Mouse (Mus musculus): ENCODE measurements around the gene Rapgefl1.
A peak's percentile ranks its signal among the peaks of the same experiment; 100 is the strongest.
"Not testable (repeated sequence)": the region's sequence is repeated elsewhere in the genome, so short reads cannot be mapped to it uniquely, and the experiment has no call there.

Rapgefl1 gene

DNA sequence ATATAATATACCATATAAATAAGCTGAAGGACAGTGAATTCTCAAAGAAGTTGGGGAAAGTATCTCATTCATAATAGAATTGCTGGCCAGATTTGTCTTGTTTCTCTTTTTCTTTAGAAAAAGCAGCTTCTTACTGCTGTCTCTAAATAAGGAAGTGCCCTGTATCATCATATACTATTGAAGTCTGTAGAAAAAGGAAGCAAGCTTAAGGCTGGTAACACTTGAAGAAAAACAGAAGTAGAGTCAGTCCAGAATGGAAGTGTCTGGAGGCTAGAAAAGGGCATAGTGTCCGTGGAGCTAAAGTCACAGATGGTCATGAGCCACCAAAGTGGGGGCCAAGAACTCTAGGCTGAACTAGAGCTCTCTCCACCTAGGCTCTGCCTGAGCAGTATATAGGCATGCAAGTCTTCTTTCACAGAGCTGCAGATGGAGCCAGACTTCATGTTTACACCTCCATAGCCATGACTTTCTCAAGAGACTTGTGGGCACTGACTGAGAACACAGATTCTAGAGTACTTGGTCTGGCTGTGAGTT is 19.8 kb upstream of the Rapgefl1 start:
- no peak for DNase-seq (ENCODE audit: low spot score)

DNA sequence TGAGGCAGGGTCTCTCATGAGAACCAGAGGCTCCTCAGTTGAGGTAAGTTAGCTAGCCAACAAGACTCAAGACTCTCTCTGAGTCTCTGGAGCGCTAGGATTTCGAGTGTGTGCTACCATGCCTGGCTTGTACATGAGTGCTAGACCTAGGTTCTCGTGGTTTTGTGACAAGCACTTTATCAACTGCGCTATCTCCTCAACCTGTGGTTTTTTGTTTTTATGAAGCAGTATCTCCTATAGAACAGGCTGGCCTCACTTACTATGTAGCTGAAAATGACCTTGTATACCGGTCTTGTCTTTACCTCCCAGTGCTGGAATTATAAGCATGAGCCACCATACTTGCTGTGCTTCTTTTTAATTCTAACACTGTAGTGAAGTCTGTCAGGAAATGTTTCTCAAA is 15.6 kb upstream of the Rapgefl1 start:
- DNase-seq (ENCODE audit: low spot score): no peak

DNA sequence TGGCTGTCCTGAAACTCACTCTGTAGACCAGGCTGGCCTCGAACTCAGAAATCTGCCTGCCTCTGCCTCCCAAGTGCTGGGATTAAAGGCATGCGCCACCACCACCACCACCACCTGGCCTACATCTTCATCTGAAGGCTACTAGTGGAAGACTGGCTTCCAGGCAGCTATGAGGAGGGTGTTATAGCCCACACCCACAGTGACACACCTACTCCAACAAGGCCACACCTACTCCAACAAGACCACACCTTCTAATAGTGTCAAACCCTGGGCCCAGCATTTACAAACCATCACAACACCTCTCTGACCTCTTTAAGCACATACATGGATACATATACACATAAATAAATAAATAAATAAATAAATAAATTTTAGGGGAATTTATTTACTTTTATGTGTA is 10.5 kb upstream of the Rapgefl1 start:
- DNase-seq (ENCODE audit: low spot score): not testable (repeated sequence)

DNA sequence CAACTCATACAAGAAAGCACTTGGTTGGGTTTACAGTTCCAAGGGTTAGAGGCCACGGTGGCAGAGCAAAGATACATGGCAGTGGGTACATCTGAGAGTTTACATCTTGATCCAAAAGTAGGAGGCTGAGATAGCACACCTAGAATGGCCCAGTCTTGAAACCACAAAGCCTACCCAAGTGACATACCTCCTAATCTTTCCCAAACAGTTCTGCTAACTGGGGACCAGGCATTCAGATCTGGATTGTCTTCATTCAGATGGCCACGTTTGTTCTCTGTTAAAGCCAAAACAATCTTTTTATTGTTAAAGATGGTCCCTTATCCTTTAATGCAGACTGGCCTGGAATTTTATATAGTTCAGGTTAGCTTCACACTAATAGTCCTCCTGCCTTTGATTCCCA is 8.7 kb upstream of the Rapgefl1 start:
- DNase-seq (ENCODE audit: low spot score): no peak

DNA sequence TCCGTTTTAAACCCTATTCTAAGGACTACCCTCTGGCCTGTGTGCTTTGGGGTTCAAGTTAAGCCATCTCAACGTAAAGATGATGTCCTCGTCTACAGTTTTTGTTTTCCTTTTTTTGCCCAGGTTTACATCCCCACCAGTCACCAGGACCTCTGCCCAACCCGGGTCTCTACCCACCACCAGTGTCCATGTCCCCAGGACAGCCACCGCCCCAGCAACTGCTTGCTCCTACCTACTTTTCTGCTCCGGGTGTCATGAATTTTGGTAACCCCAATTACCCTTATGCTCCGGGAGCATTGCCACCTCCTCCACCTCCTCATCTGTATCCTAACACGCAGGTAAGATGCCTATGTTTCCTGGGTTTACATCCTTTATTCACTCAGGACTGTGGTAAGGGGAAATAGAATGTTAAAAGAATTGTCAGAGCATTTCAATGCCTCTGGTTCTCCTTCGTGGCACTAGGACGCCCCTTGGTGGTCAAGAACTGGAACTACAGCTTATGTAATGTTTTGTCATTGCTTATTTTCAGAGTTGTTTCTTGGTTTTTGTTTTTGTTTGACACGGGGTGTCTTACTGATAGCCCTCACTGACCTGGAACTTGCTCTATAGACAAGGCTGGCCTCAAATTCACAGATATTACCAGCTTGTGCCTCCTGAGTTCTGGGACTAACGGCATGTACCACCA is 7.4 kb upstream of the Rapgefl1 start:
- no peak for DNase-seq (ENCODE audit: low spot score)

DNA sequence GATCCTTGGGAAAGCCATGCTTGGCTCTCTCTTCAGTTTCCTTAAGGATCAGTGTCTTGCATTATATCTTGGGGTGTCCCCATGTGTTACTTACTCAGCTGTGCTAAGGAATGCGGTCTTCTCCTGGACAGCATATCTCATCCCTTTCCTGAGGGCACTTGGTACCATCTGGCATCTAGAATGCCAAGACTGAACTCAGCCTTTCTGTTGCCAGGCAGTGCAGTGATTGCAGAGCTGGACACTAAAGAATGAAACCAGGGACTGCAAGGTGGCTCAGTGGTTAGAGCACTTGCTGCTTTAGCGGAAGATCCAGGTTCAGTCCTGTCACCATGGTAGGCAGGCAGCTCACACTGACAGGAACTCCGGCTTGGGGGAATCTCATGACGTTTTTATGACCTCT is 6.7 kb upstream of the Rapgefl1 start:
- no peak for DNase-seq (ENCODE audit: low spot score)

DNA sequence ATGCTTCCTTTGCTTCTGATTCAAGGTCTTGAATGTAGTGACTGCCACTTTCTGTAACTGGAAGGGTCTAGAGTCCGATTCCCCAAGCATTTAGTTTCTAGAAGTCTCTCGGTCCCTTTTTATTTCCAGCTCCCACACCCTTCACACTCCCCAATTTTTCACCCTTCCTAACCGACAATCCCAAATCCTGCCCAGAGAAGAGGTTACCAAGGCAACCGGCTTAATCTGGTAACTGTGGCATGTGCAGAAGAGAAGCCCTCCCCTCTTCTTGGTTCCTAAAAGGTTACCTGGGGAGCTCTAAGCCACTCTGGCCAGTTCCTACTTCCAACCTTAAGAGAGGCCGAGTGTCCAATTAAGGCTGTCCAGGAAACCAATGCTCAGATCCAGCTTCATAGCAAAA is 1.3 kb upstream of the Rapgefl1 start:
- DNase-seq (ENCODE audit: low spot score): no peak

DNA sequence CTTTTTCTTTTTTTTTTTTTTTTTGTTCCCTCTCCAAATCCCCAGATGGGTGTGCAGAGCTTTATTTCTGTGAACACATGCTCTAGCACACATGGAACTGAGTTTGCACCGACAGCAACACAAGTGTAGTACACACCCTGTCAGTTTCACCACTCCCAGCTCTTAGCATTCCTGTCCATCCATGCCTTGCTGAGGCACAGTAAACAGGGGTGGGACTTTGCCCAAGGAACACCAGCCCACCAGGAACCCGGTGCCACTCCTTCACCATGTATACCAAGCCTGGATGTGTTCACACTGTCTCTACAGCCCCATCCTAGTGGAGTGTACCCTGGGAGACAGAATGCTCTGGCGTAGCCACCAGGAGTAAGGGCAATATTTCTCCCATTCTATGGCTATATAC is 860 bp upstream of the Rapgefl1 start:
- DNase-seq (ENCODE audit: low spot score): no peak

DNA sequence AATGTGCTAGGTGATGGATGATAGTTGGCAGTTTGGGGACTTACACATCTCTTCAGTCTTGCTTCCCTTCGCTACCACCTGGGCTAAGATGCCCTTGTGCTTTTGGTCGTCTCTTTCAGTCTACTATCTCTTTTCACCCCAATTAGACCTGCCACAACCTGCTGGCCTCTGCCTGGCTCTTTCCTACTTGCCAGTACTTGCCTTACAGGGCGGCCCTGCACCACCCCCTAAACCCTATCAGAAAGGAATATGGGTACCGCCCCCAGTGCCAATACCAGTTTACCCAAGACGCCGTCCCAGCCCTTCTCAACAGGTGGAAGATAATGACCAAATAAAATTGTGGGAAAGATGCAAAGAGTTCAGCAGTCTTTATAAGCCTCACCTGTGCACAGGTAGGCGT is 457 bp upstream of the Rapgefl1 start:
- no peak for DNase-seq (ENCODE audit: low spot score)

DNA sequence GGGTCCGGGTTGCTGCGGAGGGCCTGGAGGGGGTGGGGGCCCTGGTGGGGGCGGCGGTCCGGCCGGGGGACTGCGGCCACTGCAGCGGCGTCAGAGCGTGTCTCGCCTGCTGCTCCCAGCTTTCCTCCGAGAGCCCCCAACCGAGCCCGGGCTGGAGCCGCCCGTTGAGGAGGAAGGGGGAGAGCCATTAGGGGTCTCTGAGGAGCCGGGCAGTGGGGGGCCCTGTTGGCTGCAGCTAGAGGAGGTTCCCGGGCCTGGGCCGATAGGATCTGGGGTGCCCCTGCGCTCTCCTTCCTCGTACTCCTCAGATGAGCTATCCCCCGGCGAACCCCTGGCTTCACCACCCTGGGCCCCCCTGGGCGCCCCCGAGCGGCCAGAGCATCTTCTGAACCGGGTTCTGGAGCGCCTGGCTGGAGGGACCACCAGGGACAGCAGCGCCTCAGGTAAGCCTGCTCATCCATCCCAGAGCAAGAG is 683 bp downstream of the Rapgefl1 start:
- no peak for DNase-seq (ENCODE audit: low spot score)

DNA sequence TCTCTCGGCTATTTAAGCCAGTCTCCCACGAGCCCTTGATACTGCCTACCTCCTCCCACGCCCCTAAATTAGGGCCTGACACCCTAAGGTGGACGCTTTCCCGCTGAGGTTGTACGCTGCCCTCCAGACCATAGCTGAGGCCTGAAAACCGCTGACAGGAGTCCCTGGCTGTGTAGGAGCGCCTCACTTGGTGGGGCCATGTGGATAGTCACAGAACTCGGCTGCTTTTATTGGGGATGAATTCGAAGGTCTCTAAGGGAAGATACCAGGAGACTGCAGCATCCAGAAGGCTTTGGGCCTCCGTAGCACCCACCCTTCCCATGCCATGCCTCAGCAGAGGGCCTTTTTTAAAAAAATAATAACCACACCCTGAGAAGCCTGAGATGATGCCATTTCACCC is 1.3 kb downstream of the Rapgefl1 start:
- no peak for DNase-seq (ENCODE audit: low spot score)

DNA sequence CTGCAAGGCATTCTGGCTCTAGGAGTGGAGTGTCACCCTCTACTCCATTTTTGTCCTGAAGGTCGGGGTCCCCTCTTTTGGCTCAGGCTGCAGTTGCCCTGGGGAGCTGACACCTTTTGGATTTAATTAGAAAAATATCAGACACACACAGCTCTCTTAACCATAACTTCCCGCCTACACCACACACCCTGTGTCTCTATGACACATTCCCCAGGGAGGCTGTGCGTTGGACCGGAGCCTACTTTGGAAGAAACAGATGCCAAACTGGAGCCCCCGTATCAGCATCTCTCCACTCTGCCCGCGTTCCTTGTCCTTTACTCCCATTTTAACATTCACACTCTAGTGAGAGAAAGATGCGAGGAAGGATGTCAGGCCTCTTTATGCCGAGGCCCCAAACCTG is 1.9 kb downstream of the Rapgefl1 start:
- no peak for DNase-seq (ENCODE audit: low spot score)

DNA sequence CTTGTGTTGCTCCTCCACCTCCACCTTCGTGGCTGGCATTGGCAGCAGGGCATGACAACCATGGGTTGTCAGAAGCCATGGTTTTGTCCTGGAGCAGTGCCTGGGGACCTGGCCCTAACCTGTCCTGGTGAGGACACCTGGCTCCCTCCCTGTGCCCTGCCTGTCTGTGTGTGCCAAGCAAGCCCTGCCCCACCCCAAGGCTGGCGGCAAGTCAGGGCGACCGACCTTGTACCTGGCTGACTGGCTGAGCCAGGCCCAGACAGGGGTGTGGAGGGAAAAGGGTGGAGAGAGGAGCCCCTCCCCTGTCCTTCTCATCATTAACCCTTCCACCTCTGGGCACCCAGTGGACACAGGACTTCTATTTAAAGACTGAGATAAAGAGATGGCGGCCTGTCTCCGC is 2.8 kb downstream of the Rapgefl1 start:
- DNase-seq (ENCODE audit: low spot score): peak; percentile 48

DNA sequence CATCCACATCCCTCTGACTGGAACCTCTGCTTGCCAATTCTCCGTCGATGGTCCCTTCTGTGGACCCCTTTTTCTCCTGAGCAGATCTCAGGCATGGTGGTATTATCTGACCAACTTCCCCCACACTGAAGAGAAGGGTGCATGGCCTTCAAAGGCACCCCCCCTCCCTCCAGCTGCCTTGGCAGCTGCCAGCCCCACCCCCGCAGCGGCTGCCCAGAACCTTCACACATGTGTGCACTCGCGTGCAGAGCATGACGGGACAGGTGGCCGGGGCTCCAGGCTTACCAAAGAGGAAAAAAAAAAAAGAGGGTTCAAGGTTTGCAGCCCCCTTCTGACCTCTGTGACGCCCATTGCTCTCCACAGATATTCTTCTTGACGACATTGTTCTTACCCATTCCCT is 3.3 kb downstream of the Rapgefl1 start:
- no peak for DNase-seq (ENCODE audit: low spot score)

DNA sequence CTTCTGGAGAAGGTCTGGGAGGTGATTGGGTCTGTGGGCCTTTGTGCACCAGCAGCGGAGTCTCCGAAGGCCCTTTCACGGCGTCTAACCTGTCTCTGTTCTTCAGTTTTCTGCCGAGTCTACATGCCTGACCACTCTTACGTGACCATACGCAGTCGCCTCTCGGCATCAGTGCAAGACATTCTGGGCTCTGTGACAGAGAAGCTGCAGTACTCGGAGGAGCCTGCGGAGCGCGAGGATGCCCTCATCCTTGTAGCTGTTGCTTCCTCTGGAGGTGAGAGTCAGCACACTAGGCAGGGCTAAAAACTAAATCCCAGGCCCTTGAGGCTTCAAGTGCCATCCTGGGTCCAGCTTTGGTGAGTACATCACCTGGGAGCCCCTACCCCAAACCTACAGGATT is 9.4 kb downstream of the Rapgefl1 start:
- no peak for DNase-seq (ENCODE audit: low spot score)

DNA sequence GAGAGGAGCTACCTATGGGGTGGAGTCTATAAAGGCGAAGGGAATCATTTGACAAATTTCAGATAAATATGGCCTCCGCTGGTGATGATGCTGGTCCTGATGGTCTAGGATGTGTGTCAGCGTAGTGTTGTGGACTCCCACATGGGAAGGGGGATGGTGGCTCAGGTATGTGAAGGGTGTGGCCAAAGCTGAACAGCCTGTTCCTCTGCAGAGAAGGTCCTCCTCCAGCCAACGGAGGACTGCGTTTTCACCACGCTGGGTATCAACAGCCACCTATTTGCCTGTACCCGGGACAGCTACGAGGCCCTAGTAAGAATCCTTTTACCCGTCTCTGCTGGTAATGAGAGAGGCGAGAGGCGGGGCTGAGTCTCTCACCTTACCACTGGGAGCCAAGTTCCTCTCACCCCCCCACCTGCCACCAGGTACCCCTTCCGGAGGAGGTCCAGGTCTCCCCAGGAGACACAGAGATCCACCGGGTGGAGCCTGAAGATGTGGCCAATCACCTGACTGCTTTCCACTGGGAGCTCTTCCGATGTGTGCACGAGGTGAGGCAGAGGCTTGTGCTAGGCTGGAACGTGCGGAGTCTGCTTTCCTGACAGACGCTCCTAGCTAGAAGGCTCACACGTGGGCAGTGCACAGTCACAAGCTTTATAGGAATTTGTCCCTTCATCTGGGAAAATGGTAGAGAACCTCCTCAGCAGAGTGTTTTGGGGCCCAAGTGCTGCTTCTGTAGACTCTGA is 10.4 kb downstream of the Rapgefl1 start:
- no peak for DNase-seq (ENCODE audit: low spot score)

DNA sequence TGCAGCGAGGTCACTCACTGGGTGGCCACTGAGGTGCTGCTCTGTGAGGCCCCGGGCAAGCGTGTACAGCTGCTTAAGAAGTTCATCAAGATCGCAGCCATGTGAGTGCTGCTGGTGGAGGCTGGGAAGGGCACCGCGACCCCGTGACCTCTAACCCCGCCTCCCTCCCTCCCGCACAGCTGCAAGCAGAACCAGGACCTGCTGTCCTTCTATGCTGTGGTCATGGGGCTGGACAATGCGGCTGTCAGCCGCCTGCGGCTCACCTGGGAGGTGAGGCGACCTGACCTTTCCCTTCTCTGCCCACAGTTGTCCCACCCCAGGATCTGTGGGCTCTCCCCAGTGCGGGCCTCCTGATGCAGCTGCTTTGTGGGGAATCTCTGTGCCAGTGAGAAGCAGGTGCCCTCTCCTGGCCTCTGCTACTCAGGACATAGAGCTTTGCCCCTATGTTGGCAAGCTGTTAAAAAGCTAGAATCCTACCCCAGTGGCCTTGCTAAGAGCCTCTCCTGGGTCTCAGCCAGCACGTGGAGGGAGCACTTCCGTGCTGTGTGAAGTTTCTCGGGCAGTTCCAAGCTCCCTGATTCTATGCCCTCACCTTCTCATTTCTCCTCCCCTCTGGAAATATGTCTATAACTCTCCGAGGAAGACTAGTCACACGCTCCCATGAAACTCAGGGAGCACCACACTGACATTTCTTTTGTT is 12.8 kb downstream of the Rapgefl1 start:
- DNase-seq (ENCODE audit: low spot score): no peak

DNA sequence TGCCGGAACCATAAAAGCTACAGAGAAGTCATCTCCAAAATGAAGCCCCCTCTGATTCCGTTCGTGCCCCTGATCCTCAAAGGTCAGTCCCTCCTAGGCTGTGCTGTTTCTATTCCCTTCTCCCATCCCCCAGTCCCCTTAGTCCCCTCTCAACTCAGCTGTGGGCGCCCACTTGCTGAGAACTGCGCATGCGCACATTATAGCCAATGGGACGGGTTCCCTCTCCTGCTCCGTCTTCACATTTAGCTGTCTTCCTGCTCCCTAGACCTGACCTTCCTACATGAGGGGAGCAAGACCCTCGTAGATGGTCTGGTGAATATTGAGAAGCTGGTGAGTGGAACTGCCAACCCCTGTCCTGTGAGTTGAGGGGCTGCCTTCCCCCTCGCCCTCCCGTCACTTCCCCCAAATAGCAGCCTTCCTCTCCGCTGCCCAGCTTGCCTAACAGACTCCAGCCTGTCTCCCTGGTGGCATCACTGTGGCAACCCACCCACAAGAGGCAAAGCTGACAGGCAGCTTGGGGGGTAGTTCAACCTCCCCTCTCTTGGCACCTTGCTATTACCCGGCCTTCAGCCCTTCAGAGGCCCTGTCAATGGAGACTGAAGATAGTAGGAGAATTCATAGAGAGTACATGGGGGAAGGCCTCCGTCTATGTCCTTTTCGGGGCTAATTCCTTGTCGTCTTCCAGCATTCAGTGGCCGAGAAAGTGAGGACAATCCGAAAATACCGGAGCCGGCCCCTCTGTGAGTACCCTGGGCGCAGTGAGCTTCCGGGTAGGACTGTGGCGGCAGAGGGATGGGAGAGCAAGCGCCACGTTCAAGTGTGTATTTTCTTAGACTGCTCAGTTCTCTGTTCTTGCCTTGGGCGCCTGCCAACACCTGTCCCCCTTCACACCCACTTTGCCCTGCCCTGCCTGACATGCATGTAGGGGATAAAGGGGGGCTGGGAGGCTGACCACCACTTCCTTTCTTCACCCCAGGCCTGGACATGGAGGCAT is 13.8 kb downstream of the Rapgefl1 start:
- DNase-seq (ENCODE audit: low spot score): no peak

DNA sequence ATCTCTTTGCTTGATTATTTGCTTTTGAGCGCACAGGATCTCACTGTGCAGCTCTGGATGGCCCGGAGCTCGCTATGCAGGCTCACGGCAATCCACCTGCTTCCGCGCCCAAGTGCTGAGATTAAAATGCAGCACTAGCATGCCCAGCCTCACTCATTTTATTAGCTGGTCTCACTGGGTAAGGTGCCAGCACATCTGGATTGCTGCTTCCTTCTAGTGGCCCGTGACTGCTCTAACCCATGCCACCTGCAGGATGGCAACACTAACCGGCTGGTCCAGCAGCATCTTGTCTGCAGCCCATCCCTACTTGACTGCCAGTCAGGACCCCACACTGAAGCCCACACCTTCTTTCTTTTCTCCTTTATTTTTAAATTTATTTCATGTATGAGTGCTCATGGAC is 17.5 kb downstream of the Rapgefl1 start:
- DNase-seq (ENCODE audit: low spot score): no peak

DNA sequence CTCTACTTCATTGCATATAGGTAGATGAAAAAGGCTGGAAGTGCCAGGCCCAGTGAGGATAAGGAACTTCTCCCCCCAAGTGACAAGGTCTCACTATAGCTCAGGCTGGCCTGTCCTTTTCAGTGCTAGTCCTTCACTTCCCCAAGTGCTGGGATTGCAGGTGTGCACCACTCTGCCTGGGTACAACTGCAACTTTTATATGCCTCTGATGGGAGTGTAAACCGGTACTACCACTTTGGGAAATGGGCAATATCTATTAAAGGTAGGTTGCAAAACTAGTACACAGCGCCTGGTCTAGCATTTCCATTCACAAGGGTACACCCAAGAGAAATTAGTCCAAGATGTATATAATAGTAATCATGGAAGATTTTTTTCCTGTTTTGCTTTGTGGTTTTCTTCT is 18.1 kb downstream of the Rapgefl1 start:
- DNase-seq (ENCODE audit: low spot score): no peak
